Mouse (Mus musculus) 3T3-L1 (cell line): ENCODE results near the gene Purb.

ENCODE experiments used
- DNase-seq: peaks from one replicate; pipeline ENCODE4 v3.0.0-alpha.2; 2015; ENCODE audit warnings: low read depth, low spot score

Gene Purb

GRCm38 (mm10) chr11:6475867-6476484 is at the start of gene Purb:
Purb (minus strand) TSS chr11:6475917.
- DNase-seq: peak; percentile 73

GRCm38 (mm10) chr11:6525241-6525640 is 49.5 kb upstream of the Purb start:
- no peak for DNase-seq

GRCm38 (mm10) chr11:6524880-6525238 is 49.1 kb upstream of the Purb start:
- DNase-seq: no peak

GRCm38 (mm10) chr11:6524165-6524879 is 48.6 kb upstream of the Purb start:
- peak; percentile 51 for DNase-seq

- DNase-seq: peak; percentile 70
Measured at GRCm38 (mm10) chr11:6523662-6524088, 48.0 kb upstream of the Purb start.

- no peak for DNase-seq
Measured at GRCm38 (mm10) chr11:6522782-6523525, 47.2 kb upstream of the Purb start.

GRCm38 (mm10) chr11:6520507-6521173 is 44.9 kb upstream of the Purb start, which contains the start of gene Myo1g:
Myo1g (minus strand) TSS chr11:6520965.
- DNase-seq: no peak

GRCm38 (mm10) chr11:6519491-6520033 is 43.8 kb upstream of the Purb start:
- no peak for DNase-seq

GRCm38 (mm10) chr11:6514837-6515236 is 39.1 kb upstream of the Purb start:
- DNase-seq: no peak

- no peak for DNase-seq
Measured at GRCm38 (mm10) chr11:6508269-6508876, 32.7 kb upstream of the Purb start.

- no peak for DNase-seq
Measured at GRCm38 (mm10) chr11:6506516-6506915, 30.8 kb upstream of the Purb start.

GRCm38 (mm10) chr11:6504689-6505088 is 29.0 kb upstream of the Purb start:
- no peak for DNase-seq

- DNase-seq: no peak
Measured at GRCm38 (mm10) chr11:6504226-6504625, 28.5 kb upstream of the Purb start.

- no peak for DNase-seq
Measured at GRCm38 (mm10) chr11:6502506-6502905, 26.8 kb upstream of the Purb start.

- peak; percentile 41 for DNase-seq
Measured at GRCm38 (mm10) chr11:6497311-6497948, 21.7 kb upstream of the Purb start.

GRCm38 (mm10) chr11:6489691-6490503 is 14.2 kb upstream of the Purb start:
- DNase-seq: peak; percentile 64

GRCm38 (mm10) chr11:6489257-6489656 is 13.5 kb upstream of the Purb start:
- DNase-seq: peak; percentile 78

- no peak for DNase-seq
Measured at GRCm38 (mm10) chr11:6488041-6488684, 12.4 kb upstream of the Purb start.

GRCm38 (mm10) chr11:6487496-6487895 is 11.8 kb upstream of the Purb start:
- DNase-seq: no peak
